Mouse (Mus musculus) thymus, adult 2 months (tissue): ENCODE data around the gene Baat. TPM values are rescaled to one million over a fixed set of nuclear protein-coding genes. Genes with fewer than 3 reads are reported as not detected.
"Not testable (repeated sequence)": the region's sequence is repeated elsewhere in the genome, so short reads cannot be mapped to it uniquely, and the experiment has no call there.

Experiments used
- DNase-seq: peaks from one replicate; pipeline ENCODE4 v3.0.0; 2021
- H3K27ac ChIP-seq: fragments of 200-500 bp; 2 replicates; pipeline ENCODE4 v1.5.1; 2012; ENCODE audit warnings: low read length, control low read depth; ENCODE audit not compliant: control insufficient read depth, insufficient read depth
- H3K27me3 ChIP-seq: fragments of 200-500 bp; 2 replicates; pipeline ENCODE4 v1.6.1; 2012; ENCODE audit warnings: mild to moderate bottlenecking, low read length, moderate library complexity, mixed read lengths; ENCODE audit not compliant: control insufficient read depth, insufficient read depth
- H3K36me3 ChIP-seq: fragments of 200-500 bp; 2 replicates; pipeline ENCODE4 v1.6.1; 2012; ENCODE audit warnings: mild to moderate bottlenecking, low read length, moderate library complexity; ENCODE audit not compliant: control insufficient read depth, insufficient read depth
- H3K4me1 ChIP-seq: fragments of 200-500 bp; replicated peaks from 2 replicates; pipeline ENCODE4 v1.6.1; 2012; ENCODE audit warnings: low read length; ENCODE audit not compliant: control insufficient read depth, insufficient read depth
- H3K4me3 ChIP-seq: fragments of 200-500 bp; 2 replicates; pipeline ENCODE4 v1.5.1; 2012; ENCODE audit warnings: mild to moderate bottlenecking, low read length, control low read depth, moderate library complexity; ENCODE audit not compliant: control insufficient read depth, insufficient read depth
- CTCF ChIP-seq: fragments of 200-500 bp; IDR thresholded peaks from 2 replicates; pipeline ENCODE4 v1.5.1; 2012; ENCODE audit warnings: mild to moderate bottlenecking, control low read depth, low read length, moderate library complexity, borderline replicate concordance; ENCODE audit not compliant: control insufficient read depth, poor library complexity, insufficient read depth; ENCODE audit errors: extremely low read depth
- POLR2A ChIP-seq: fragments of 200-500 bp; IDR thresholded peaks from 2 replicates; pipeline ENCODE4 v1.6.1; 2012; ENCODE audit warnings: mild to moderate bottlenecking, low read length, control low read depth, moderate library complexity; ENCODE audit not compliant: control insufficient read depth, poor library complexity, insufficient read depth; ENCODE audit errors: extremely low read depth
- WGBS: fragments of 180-500 bp; shearing (Covaris S2); methylation state at CpG from one replicate; pipeline ENCODE4 v1.1.7; 2018; 5-methylcytosine and 5-hydroxymethylcytosine counted together
- polyA plus RNA-seq: library from polyadenylated mRNA; depleted of rRNA; stranded (reverse); fragments of >200 nt; gene quantifications from 2 replicates; pipeline ENCODE4 v1.2.3, GENCODE M21; 2012

The Baat gene
- polyA plus RNA-seq, 1 experiment: not detected

DNA sequence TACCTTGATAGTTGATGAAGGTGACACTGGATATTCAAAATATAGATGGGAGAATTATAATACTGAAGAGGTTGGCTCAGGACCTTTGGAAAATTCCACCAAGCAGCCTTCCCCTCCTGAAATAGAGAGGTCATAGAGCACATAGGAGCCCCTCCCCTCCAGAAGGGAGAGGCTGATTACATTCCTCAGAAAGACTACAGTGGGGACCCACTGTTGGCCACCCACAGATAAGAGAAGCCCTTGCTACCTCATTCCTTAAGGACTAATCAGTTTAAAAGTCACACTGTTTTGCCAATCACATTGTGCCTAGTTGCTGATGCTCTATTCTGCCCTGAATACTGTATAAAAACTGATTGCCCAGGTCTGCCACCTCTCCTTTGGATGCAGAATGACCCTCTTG lies 31.8 kb downstream of the Baat start:
- H3K4me1 ChIP-seq: no peaks in the 10 kb centered on the region
- no peaks in the 10 kb centered on the region for H3K36me3 ChIP-seq
- TF ChIP-seq CTCF: no peak
- no peak overlapping the region for H3K4me3 ChIP-seq
- no peaks in the 10 kb centered on the region for H3K27me3 ChIP-seq
- no peak for DNase-seq
- no peak overlapping the region for H3K27ac ChIP-seq

DNA sequence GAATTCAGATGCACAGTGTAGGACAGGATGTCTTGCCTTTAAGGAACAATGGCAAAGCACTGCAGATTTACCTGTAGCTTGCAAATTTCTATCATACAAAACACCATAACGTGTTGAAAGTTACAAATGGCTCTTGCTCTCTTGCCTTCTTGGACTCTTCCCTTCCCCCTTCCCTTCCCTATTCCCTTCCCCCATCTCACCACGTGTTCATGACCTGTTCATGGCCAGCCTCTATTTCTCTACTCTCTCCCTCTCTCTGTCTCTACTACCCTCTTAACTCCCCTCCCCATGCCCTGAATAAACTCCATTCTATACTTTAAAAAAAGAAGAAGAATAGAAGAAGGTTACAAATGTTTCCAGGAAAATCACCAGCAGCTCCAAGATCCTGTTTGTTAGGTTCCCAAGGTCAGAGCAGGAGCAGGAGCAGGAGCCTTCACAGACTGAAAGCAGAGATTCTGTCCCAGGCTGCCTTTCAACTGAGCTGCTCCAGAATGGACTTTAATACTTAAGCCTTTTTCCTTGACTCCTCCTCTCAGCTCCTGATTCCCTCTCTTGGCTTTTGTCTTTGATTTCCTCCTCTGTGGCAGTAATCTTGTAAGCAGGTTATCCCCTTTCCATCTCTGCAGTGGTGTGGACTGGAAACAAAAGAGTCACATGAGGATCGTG lies 32.8 kb downstream of the Baat start, which contains the start of gene Acnat1:
Gene Acnat1 (minus strand): TSS at position 478 of the 666 bp plus-strand sequence.
- WGBS: 60% methylated on average over 3 of the region's 3 CpGs
- no peaks in the 10 kb centered on the region for H3K36me3 ChIP-seq
- no peaks in the 10 kb centered on the region for H3K27me3 ChIP-seq
- TF ChIP-seq CTCF (no peak), POLR2A (no peak)
- no peaks in the 10 kb centered on the region for H3K4me1 ChIP-seq
- no peak for DNase-seq
- no peak within 1 kb of the TSS for H3K27ac ChIP-seq
- H3K4me3 ChIP-seq: no peak within 1 kb of the TSS

DNA sequence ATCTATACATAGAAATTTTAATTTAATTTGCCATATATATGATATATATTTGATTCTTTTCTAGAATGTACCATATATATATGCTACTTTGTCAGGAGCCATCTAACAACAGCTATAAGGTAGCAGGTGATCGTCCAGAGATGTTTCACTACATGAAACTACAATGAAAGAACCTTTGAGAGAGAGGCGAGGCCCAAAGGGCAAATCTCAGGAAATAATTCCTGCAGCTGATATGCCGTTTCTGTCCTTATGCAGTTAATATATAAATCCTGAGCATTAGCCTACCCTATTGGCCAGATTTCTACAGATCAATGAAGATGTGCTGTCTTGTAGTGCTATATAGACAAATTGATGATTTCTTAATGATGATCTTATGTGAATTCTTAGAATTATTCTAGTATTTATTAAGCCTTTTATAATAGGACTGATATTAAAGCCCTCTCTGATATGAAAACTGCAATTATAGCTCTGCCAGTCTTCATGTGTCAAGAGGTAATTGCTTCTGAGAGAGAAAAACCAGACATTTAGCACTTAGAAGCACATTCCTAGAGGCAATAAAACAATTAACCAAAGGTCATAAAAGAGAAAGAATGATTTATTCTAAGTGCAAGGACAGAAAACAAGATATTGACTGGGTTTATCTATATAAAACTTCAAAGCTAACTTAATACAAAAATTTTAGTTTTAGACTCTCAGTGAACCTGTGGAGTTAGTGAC lies 36.8 kb downstream of the Baat start:
- H3K36me3 ChIP-seq: no peaks in the 10 kb centered on the region
- no peaks in the 10 kb centered on the region for H3K27me3 ChIP-seq
- 90% methylated on average over 3 of the region's 3 CpGs for WGBS
- TF ChIP-seq POLR2A: no peak
- no peak for TF ChIP-seq CTCF
- H3K4me3 ChIP-seq: no peak overlapping the region
- no peak for DNase-seq
- no peak overlapping the region for H3K27ac ChIP-seq
- H3K4me1 ChIP-seq: no peaks in the 10 kb centered on the region

DNA sequence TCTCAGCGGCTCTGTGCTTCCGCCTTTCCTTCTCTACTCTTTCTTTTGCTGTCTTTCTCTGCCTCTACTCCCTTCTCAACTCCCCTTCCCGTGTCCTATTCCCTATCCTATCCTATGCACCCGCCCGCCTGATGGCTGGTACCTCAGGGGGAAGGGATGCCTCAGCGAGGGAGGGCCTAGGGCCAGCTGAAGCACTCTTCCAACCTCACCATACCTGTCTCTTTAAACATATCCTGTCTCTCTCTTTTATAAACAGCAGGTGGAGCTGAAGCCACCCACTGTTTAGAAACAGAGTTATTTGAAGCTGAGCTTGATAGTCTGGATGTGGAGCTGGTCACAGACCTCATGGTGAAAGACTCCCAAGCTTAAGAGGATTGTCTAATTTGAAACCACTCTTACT lies 39.0 kb downstream of the Baat start:
- Histone ChIP-seq H3K27me3 (no peaks in the 10 kb centered on the region), H3K4me1 (no peaks in the 10 kb centered on the region), H3K4me3 (no peak overlapping the region), H3K36me3 (no peaks in the 10 kb centered on the region), H3K27ac (no peak overlapping the region)
- 94% methylated on average over 6 of the region's 6 CpGs for WGBS
- no peak for DNase-seq
- no peak for TF ChIP-seq POLR2A
- TF ChIP-seq CTCF: no peak

DNA sequence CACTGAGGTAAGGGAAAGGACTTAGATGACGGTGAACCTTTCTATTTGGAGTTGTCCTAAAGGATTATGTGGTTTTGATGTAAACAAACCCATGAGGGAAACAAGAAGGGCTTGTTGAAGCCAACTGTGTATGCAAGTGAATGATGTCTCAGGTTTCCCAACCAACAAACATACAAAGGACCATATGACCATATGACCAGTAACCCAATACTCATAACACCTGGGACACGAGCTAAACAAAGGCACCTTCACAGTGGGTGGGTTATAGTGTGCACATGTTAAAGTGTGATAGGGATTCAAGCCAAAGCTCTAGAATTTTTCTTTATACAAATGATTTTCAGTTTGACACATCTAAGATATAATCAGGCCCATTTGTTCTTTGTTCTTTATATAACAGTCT lies 50.2 kb downstream of the Baat start:
- H3K4me1 ChIP-seq: no peaks in the 10 kb centered on the region
- H3K27me3 ChIP-seq: no peaks in the 10 kb centered on the region
- WGBS: 97% methylated on average over 2 of the region's 2 CpGs
- no peaks in the 10 kb centered on the region for H3K36me3 ChIP-seq
- no peak for TF ChIP-seq POLR2A
- no peak for TF ChIP-seq CTCF
- DNase-seq: no peak
- no peak overlapping the region for H3K4me3 ChIP-seq
- H3K27ac ChIP-seq: no peak overlapping the region

DNA sequence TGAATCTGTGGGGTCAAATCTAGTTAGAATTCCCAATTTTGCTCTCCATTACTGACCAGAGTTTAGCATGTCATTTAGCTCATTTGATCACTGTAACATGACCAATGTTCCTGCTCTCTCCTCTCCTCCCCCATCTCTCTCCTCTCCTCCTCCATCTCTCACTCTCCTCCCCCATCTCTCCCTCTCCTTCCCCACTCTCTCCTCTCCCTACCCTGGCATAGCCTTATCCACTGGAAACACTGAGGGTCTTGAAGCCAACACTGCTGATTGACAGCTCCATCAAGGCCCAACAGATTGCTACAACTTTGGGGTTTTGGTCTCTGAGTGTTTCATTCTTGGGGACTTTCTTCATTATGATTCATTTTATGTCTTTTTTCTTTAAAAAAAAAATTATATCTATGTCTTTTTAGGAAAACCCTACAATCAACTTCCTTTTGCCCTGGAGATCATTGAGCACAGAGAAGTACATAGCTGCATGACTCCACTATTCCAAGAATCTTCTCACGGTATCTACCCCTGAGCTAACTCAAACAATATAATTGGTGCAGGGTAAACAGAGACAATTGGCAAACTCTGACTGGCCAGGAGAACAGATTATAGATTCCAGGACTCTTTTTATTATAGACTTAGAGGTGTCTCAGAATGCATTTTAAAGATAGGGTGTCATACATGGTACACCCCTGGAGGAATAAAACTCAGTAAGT lies 54.4 kb downstream of the Baat start:
- DNase-seq: no peak
- no peak overlapping the region for H3K27ac ChIP-seq

DNA sequence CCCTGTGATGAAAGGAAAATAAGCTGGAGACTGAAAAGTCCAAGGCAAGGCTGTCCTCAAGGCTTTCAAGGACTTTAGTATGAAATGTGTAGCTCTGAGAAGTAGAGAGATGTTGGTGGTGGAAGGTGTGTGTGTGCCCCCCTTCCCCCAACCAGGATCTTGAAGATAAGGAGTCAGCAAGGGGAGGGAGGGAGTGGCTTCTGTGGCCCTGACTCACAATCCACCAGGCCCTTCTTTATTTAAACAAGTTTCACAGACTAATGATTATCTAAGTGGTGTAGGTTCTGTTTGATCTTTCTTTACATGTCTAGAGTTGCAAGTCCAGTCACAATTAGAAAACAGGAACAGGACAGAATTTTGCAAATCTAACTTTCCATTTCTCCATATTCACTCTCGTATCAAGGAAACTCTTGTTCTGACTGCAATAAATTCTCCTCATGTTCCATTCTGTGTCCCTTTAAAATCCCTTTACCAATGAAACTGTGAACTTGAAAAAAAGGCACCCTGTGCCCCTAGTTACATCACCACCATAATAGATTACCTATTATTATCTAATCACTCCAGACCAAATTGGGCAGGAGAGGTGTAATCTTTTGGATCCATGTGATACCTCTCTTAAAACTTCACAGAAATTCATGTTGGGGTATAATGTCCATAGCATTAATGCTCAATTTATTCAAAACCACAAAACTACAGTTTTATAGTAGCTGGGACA lies 55.1 kb downstream of the Baat start:
- H3K27ac ChIP-seq, H3K36me3 ChIP-seq, DNase-seq, H3K27me3 ChIP-seq, H3K4me1 ChIP-seq, H3K4me3 ChIP-seq: not testable (repeated sequence)
- WGBS: 89% methylated on average over 1 of the region's 1 CpGs

More for the DNA sequence above, 54.4 kb downstream of the Baat start:
- 93% methylated on average over 1 of the region's 1 CpGs for WGBS
- H3K36me3 ChIP-seq: no peaks in the 10 kb centered on the region
- no peak for TF ChIP-seq CTCF
- no peak for TF ChIP-seq POLR2A
- H3K27me3 ChIP-seq: no peaks in the 10 kb centered on the region
- no peak overlapping the region for H3K4me3 ChIP-seq
- H3K4me1 ChIP-seq: no peaks in the 10 kb centered on the region
